ENCODE assay signal across 25 mouse cellular contexts in genomic region chr8:116616369-116616768, GRCm38 (mm10).
"Had no signal": no experiment of that assay in that cellular context is flagged by ENCODE, and none has a peak within 500 bp of the region (broad histone marks: within the 10 kb centered on the region; RNA-seq: fewer than 3 reads in every experiment).

No protein-coding gene starts in this region.

- H3K27me3 ChIP-seq: heart, embryonic 15.5 days; hindbrain, embryonic 13.5 days; hindbrain, embryonic 15.5 days; kidney, embryonic 15.5 days; limb, embryonic 12.5 days had no signal

- H3K4me3 ChIP-seq: heart, embryonic 10.5 days; heart, embryonic 13.5 days; heart, embryonic 15.5 days; hindbrain, embryonic 13.5 days; hindbrain, embryonic 15.5 days; kidney, embryonic 15.5 days; limb, embryonic 10.5 days; limb, embryonic 12.5 days had no signal

- H3K36me3 ChIP-seq: heart, embryonic 10.5 days; heart, embryonic 13.5 days; heart, embryonic 15.5 days; hindbrain, embryonic 13.5 days; hindbrain, embryonic 15.5 days; kidney, embryonic 15.5 days; limb, embryonic 10.5 days; limb, embryonic 12.5 days had no signal

- ATAC-seq: hindbrain, postnatal 0 days; intestine, embryonic 16.5 days had no signal

- H3K4me2 ChIP-seq: heart, embryonic 13.5 days; heart, embryonic 15.5 days; hindbrain, embryonic 13.5 days; hindbrain, embryonic 15.5 days; kidney, embryonic 15.5 days; limb, embryonic 12.5 days; liver, embryonic 11.5 days had no signal

- H3K9me3 ChIP-seq: heart, embryonic 10.5 days; heart, embryonic 13.5 days; heart, embryonic 15.5 days; hindbrain, embryonic 13.5 days; hindbrain, embryonic 15.5 days; kidney, embryonic 15.5 days; limb, embryonic 10.5 days; limb, embryonic 12.5 days had no signal

- DNase-seq: gastrocnemius, postnatal 14 days; gastrocnemius, postnatal 36 days; heart, adult 18-20 months; heart, postnatal 14 days; heart, postnatal 36 days; kidney, adult 11 months; kidney, adult 2 months; kidney, adult 9 months; kidney, postnatal 14 days; kidney, postnatal 36 days; layer of hippocampus, adult 9-11 months; layer of hippocampus, postnatal 36 days; liver had no signal

- H3K4me1 ChIP-seq: heart, embryonic 15.5 days; kidney, embryonic 15.5 days; limb, embryonic 10.5 days had no signal

- H3K9ac ChIP-seq: heart, embryonic 13.5 days; heart, embryonic 15.5 days; hindbrain, embryonic 13.5 days; hindbrain, embryonic 15.5 days; kidney, embryonic 15.5 days; limb, embryonic 12.5 days had no signal

- H3K27ac ChIP-seq: heart, embryonic 10.5 days; heart, embryonic 13.5 days; heart, embryonic 15.5 days; hindbrain, embryonic 13.5 days; hindbrain, embryonic 15.5 days; hindbrain, postnatal 0 days; kidney, embryonic 15.5 days; kidney, postnatal 0 days; limb, embryonic 10.5 days; limb, embryonic 12.5 days had no signal
